Mouse (Mus musculus) small intestine, adult 2 months (tissue): ENCODE measurements around the gene Zfp786.

Source experiments
- CTCF ChIP-seq: fragments of 200-500 bp; IDR thresholded peaks from 2 replicates; pipeline ENCODE4 v1.5.1; 2012; ENCODE audit warnings: low read depth, mild to moderate bottlenecking, control low read depth, inconsistent platforms, low read length, moderate library complexity, mixed read lengths; ENCODE audit not compliant: insufficient replicate concordance, insufficient read length; ENCODE audit errors: extremely low read depth
- POLR2A ChIP-seq: fragments of 200-500 bp; IDR thresholded peaks from 2 replicates; pipeline ENCODE4 v1.6.1; 2012; ENCODE audit warnings: low read depth, mild to moderate bottlenecking, control low read depth, inconsistent platforms, low read length, moderate library complexity

DNA sequence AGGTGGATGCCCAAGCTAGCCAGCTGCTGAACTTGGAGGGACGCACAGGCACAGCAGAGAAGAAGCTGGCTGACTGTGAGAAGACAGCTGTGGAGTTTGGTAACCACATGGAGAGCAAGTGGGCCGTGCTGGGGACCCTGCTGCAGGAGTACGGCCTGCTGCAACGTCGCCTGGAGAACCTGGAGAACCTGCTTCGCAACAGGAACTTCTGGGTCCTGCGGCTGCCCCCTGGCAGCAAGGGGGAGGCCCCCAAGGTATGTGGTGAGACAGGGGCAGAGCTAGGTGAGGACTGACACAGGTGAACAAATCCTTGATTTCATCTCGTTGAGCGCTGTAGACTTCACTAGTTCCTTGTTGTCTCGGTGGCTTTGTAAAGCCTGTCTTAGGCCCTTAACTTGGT, 49.5 kb upstream of the Zfp786 start:
- no peak for TF ChIP-seq POLR2A
- TF ChIP-seq CTCF: no peak
